Mouse (Mus musculus) embryonic facial prominence, embryonic 11.5 days (tissue): Measurements from ENCODE around the gene Sart3. TPM values are rescaled to one million over a fixed set of nuclear protein-coding genes. Genes with fewer than 3 reads are reported as not detected.
A peak's percentile ranks its signal among the peaks of the same experiment; 100 is the strongest.

Experiments
- ATAC-seq: fragments of 200-750 bp; cut with Nextera tagmentation; replicated peaks from 2 replicates; pipeline ENCODE4 v1.8.0; 2017; ENCODE audit warnings: low read depth; ENCODE audit not compliant: insufficient number of reproducible peaks, low FRiP score, low TSS enrichment
- DNase-seq: peaks from one replicate; pipeline ENCODE4 v3.0.0-alpha.2; 2015; ENCODE audit warnings: low spot score
- H3K27ac ChIP-seq: fragments of 300-500 bp; sonication (generic); replicated peaks from 2 replicates; pipeline ENCODE4 v1.5.1; 2014; ENCODE audit warnings: mild to moderate bottlenecking, low read depth, low read length, control low read depth
- H3K27me3 ChIP-seq: fragments of 300-500 bp; sonication (generic); 2 replicates; pipeline ENCODE4 v1.6.1; 2014; ENCODE audit warnings: mild to moderate bottlenecking, low read length, moderate library complexity, mixed read lengths; ENCODE audit not compliant: control insufficient read depth, insufficient read depth
- H3K36me3 ChIP-seq: fragments of 300-500 bp; sonication (generic); replicated peaks from 2 replicates; pipeline ENCODE4 v1.6.1; 2014; ENCODE audit warnings: low read depth, mild to moderate bottlenecking, low read length, moderate library complexity, mixed read lengths; ENCODE audit not compliant: control insufficient read depth, insufficient read depth
- H3K4me1 ChIP-seq: fragments of 300-500 bp; sonication (generic); 2 replicates; pipeline ENCODE4 v1.6.1; 2014; ENCODE audit warnings: low read length, mixed read lengths; ENCODE audit not compliant: control insufficient read depth, insufficient read depth
- H3K4me2 ChIP-seq: fragments of 300-500 bp; sonication (generic); 2 replicates; pipeline ENCODE4 v1.6.1; 2014; ENCODE audit warnings: low read depth, mild to moderate bottlenecking, control low read depth, low read length, moderate library complexity
- H3K4me3 ChIP-seq: fragments of 300-500 bp; sonication (generic); 2 replicates; pipeline ENCODE4 v1.5.1; 2014; ENCODE audit warnings: low read depth, low read length, control low read depth
- H3K9ac ChIP-seq: fragments of 300-500 bp; sonication (generic); replicated peaks from 2 replicates; pipeline ENCODE4 v1.6.1; 2014; ENCODE audit warnings: mild to moderate bottlenecking, control low read depth, low read length
- H3K9me3 ChIP-seq: fragments of 300-500 bp; sonication (generic); replicated peaks from 2 replicates; pipeline ENCODE4 v1.6.1; 2016; ENCODE audit warnings: mild to moderate bottlenecking, low read length, inconsistent platforms, mixed read lengths; ENCODE audit not compliant: control insufficient read depth
- WGBS: fragments of 180-500 bp; shearing (Covaris S2); extraction: QIAGEN DNeasy Blood & Tissue Kit; methylation state at CpG from one replicate; pipeline ENCODE4 v1.1.7; 2014; 5-methylcytosine and 5-hydroxymethylcytosine counted together
- polyA plus RNA-seq: library from polyadenylated mRNA; unstranded; fragments of >200 nt; fragmentation: Nextera tagmentation; extraction: Ambion mirVana; gene quantifications from 2 replicates; pipeline ENCODE4 v1.2.1, GENCODE M21; 2014

Gene Sart3
- polyA plus RNA-seq, 1 experiment from 2014 or later: 55.4 TPM

- WGBS: 2% methylated on average over 33 of the region's 38 CpGs
- 0 out of 2 replicates have a peak, but pooled peaks cover 2% of the 10 kb centered on the region for H3K4me1 ChIP-seq
Measured at GRCm38 (mm10) chr5:113772905-113773519, 702 bp upstream of the Sart3 start.

DNA sequence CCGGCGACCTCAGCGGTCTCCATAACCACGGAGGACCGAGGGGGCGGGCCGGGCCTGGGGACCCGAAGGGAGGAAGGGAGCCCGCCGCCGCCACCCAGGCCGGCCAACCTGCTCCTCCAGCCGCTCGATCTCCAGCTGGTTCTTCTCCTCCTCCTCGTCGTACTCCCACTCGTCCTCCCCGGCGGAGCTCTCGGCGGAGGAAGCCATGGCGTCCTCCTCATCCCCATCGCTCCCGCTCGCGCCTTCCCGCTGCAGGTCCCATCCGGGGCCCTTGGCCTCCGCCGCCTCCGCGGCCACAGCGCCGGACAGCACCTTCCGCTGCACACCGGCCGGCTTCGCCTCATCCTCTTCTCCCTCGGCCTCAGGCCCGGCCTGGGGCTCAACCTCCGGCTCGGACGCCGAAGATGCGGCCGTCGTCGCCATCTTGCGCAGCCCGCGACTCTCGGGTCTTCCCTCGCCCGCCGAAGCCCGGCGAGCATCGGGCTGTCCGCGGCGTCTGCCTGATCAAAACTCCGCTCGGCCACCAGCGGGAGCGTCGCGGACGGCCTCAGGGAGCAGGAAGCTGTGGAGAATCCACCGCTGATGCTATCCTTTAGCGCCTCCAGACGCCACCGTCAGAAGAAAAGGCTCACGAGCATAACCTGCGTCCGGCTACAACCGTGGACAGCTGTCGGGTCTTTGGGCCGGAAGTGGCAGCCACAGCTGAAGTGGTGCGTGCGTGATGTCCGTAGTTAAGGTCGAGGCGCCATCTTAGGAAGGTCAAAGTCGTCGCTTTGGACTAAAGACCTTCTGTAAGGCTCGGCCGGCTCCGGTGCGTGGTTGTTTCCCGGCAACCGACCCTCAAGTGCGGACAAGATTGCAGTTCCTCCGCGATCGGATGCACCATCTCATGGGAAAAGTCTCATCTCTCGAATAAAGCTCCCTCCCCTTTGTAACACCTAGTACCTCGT, 822 bp downstream of the Sart3 start:
- under 1% methylated on average over 94 of the region's 97 CpGs for WGBS
- 0 out of 2 replicates have a peak, but pooled peaks cover 2% of the 10 kb centered on the region for H3K4me1 ChIP-seq
- no peaks in the 10 kb centered on the region for H3K27me3 ChIP-seq
- H3K4me3 ChIP-seq: peak overlapping the region; percentile 83
- no peaks in the 10 kb centered on the region for H3K9me3 ChIP-seq
- peak; percentile 66 for ATAC-seq
- H3K9ac ChIP-seq: peak overlapping the region; percentile 94
- DNase-seq: peak; percentile 91
- peak overlapping the region; percentile 78 for H3K4me2 ChIP-seq
- H3K27ac ChIP-seq: peak overlapping the region; percentile 91
- no peaks in the 10 kb centered on the region; the same call in none of the 2 replicates for H3K36me3 ChIP-seq

More at GRCm38 (mm10) chr5:113772905-113773519, 702 bp upstream of the Sart3 start:
- DNase-seq: no peak
- Histone ChIP-seq H3K36me3 (no peaks in the 10 kb centered on the region; the same call in none of the 2 replicates), H3K9me3 (no peaks in the 10 kb centered on the region), H3K4me2 (peak overlapping the region; percentile 78), H3K4me3 (peak overlapping the region; percentile 83), H3K27ac (0 out of 2 replicates have a peak overlapping the region, but pooled peaks have one; percentile 91), H3K9ac (peak overlapping the region; percentile 75), H3K27me3 (no peaks in the 10 kb centered on the region)
- ATAC-seq: peak; percentile 16

GRCm38 (mm10) chr5:113768806-113769205, 3.5 kb downstream of the Sart3 start:
- H3K9me3 ChIP-seq: no peaks in the 10 kb centered on the region
- no peak overlapping the region for H3K27ac ChIP-seq
- 0 out of 2 replicates have a peak, but pooled peaks cover 2% of the 10 kb centered on the region for H3K4me1 ChIP-seq
- H3K27me3 ChIP-seq: no peaks in the 10 kb centered on the region
- no peak for DNase-seq
- ATAC-seq: no peak
- no peak overlapping the region for H3K4me3 ChIP-seq
- WGBS: 93% methylated on average over 8 of the region's 8 CpGs
- H3K36me3 ChIP-seq: no peaks in the 10 kb centered on the region; the same call in 1 of the 2 replicates
- no peak overlapping the region for H3K4me2 ChIP-seq
- H3K9ac ChIP-seq: no peak overlapping the region

DNA sequence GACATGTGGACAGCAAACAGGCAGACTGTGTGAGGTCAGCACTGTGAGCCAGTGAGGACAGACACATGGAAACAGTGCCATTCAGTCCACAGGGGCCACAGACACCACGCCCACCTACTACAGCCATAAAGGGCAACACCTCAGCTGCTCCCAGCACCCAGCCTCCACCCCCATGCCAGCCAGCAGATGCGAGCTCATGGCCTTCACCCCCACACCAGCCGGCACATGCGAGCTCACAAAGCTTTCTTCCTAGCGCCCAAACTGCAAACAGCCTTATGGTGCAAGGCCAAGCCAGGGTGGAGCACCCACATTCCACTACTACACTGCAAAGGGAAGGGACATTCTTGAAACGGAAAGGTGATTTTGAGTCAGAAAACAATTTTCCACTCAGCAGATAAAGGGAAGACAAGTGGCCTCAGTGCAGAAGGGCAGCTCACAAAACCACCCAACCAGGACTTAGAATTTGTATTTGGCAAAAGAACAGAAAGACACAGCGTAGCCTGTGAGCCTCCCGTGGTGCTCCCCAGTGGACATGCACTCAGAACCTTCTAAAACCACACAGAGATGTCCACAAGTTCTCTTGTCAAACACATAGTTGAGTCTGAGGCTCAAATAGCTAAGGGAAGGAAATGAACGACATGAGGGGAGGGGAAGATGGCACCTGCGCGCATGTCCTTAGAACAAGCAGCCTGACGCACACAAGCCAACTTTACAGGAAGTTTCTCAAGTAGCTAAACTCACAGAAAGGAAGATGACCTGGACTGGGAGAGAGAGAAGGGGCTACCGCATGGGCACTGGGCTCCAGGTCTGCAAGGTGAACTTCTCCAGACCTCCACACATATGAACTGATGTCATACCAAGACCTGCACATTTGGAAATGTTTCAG, 6.4 kb downstream of the Sart3 start:
- Histone ChIP-seq H3K4me2 (no peak overlapping the region), H3K9ac (no peak overlapping the region), H3K27me3 (no peaks in the 10 kb centered on the region), H3K4me3 (no peak overlapping the region), H3K4me1 (0 out of 2 replicates have a peak, but pooled peaks cover 2% of the 10 kb centered on the region), H3K9me3 (no peaks in the 10 kb centered on the region), H3K36me3 (peaks cover 3% of the 10 kb centered on the region), H3K27ac (no peak overlapping the region)
- WGBS: 91% methylated on average over 13 of the region's 13 CpGs
- ATAC-seq: no peak
- no peak for DNase-seq

- Histone ChIP-seq H3K4me2 (no peak overlapping the region), H3K9ac (no peak overlapping the region), H3K4me3 (no peak overlapping the region), H3K9me3 (no peaks in the 10 kb centered on the region), H3K36me3 (peaks cover 8% of the 10 kb centered on the region), H3K27ac (no peak overlapping the region), H3K27me3 (no peaks in the 10 kb centered on the region), H3K4me1 (no peaks in the 10 kb centered on the region)
- ATAC-seq (no peak), DNase-seq (no peak)
- WGBS: 84% methylated on average over 7 of the region's 7 CpGs
Measured at GRCm38 (mm10) chr5:113764426-113764825, 7.9 kb downstream of the Sart3 start.

- no peak overlapping the region for H3K4me2 ChIP-seq
- H3K4me1 ChIP-seq: no peaks in the 10 kb centered on the region
- ATAC-seq (no peak), DNase-seq (no peak)
- no peaks in the 10 kb centered on the region for H3K9me3 ChIP-seq
- H3K4me3 ChIP-seq: no peak overlapping the region
- H3K27me3 ChIP-seq: no peaks in the 10 kb centered on the region
- no peak overlapping the region for H3K27ac ChIP-seq
- 92% methylated on average over 2 of the region's 2 CpGs for WGBS
- peaks cover 16% of the 10 kb centered on the region for H3K36me3 ChIP-seq
- H3K9ac ChIP-seq: no peak overlapping the region
Measured at GRCm38 (mm10) chr5:113761585-113761984, 10.7 kb downstream of the Sart3 start.

DNA sequence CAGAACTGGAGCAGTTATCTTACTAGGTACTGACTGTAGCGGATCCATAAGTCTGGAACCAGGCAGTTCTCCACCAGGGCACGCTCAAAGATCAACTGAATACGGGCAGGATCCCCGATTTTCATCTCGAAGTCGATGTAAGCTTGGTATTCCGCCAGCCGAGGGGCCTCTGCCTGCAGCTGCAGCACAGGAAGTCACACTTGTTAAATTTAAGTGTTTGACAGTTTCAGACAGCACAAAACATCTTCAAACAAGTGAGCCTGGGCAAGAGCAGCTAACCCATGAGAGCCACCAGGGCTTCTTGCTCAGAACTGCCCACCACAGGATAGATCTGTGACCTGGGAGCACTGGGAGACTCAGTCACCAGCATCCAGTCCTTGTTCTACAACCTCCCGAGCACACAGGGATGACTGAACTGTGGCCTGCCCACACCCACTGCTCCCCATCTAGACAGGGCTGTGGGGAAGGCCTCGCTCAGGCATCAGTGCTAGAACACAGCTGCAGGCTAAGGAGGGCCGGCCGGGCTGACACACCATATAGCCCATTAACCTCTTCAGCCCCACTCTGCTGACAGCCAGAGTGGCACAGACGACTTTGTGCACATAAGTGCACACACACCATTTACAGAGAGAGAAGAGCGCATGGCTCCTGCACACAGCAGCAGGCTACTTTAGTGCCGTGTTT, 16.8 kb downstream of the Sart3 start:
- WGBS: 92% methylated on average over 15 of the region's 15 CpGs
- no peak overlapping the region for H3K4me2 ChIP-seq
- no peak for DNase-seq
- no peak overlapping the region for H3K4me3 ChIP-seq
- no peak overlapping the region for H3K27ac ChIP-seq
- no peaks in the 10 kb centered on the region for H3K27me3 ChIP-seq
- no peaks in the 10 kb centered on the region for H3K4me1 ChIP-seq
- peaks cover 33% of the 10 kb centered on the region for H3K36me3 ChIP-seq
- H3K9ac ChIP-seq: no peak overlapping the region
- no peak for ATAC-seq
- no peaks in the 10 kb centered on the region for H3K9me3 ChIP-seq
